Mouse (Mus musculus) stomach, postnatal 0 days (tissue): ENCODE measurements around the gene Sptbn4. TPM values are rescaled to one million over a fixed set of nuclear protein-coding genes. Genes with fewer than 3 reads are reported as not detected.

Experiments used
- ATAC-seq: fragments of 200-750 bp; cut with Nextera tagmentation; 2 replicates; pipeline ENCODE4 v1.8.0; 2017; ENCODE audit not compliant: low FRiP score, low TSS enrichment
- DNase-seq: peaks from one replicate; pipeline ENCODE4 v3.0.0-alpha.2; 2016; ENCODE audit warnings: low spot score
- H3K27ac ChIP-seq: fragments of 300-500 bp; sonication (generic); replicated peaks from 2 replicates; pipeline ENCODE4 v1.5.1; 2014; ENCODE audit warnings: mild to moderate bottlenecking, control low read depth
- H3K27me3 ChIP-seq: fragments of 300-500 bp; sonication (generic); 2 replicates; pipeline ENCODE4 v1.6.1; 2014; ENCODE audit warnings: low read length; ENCODE audit not compliant: control insufficient read depth, insufficient read depth
- H3K36me3 ChIP-seq: fragments of 300-500 bp; sonication (generic); 2 replicates; pipeline ENCODE4 v1.6.1; 2014; ENCODE audit warnings: low read length, mixed read lengths; ENCODE audit not compliant: control insufficient read depth, insufficient read depth
- H3K4me1 ChIP-seq: fragments of 300-500 bp; sonication (generic); replicated peaks from 2 replicates; pipeline ENCODE4 v1.6.1; 2014; ENCODE audit warnings: antibody characterized with exemption; ENCODE audit not compliant: control insufficient read depth, insufficient read depth
- H3K4me2 ChIP-seq: fragments of 300-500 bp; sonication (generic); replicated peaks from 2 replicates; pipeline ENCODE4 v1.6.1; 2014; ENCODE audit warnings: low read depth, mild to moderate bottlenecking, control low read depth, moderate library complexity
- H3K4me3 ChIP-seq: fragments of 300-500 bp; sonication (generic); 2 replicates; pipeline ENCODE4 v1.5.1; 2014; ENCODE audit warnings: low read depth, low read length, control low read depth
- H3K9ac ChIP-seq: fragments of 300-500 bp; sonication (generic); 2 replicates; pipeline ENCODE4 v1.6.1; 2014; ENCODE audit warnings: mild to moderate bottlenecking, low read length, control low read depth, mixed read lengths
- H3K9me3 ChIP-seq: fragments of 300-500 bp; sonication (generic); 2 replicates; pipeline ENCODE4 v1.6.1; 2016; ENCODE audit warnings: low read length; ENCODE audit not compliant: control insufficient read depth
- CTCF ChIP-seq: IDR thresholded peaks from 2 replicates; pipeline ENCODE4 v1.5.1; 2016; ENCODE audit warnings: antibody characterized with exemption, low read depth, mild to moderate bottlenecking, moderate library complexity
- EP300 ChIP-seq: optimal IDR thresholded peaks from 2 replicates; pipeline ENCODE3; 2016; ENCODE audit warnings: antibody characterized with exemption
- WGBS: fragments of 180-500 bp; shearing (Covaris S2); extraction: QIAGEN DNeasy Blood & Tissue Kit; methylation state at CpG from one replicate; pipeline ENCODE4 v1.1.7; 2014; 5-methylcytosine and 5-hydroxymethylcytosine counted together
- polyA plus RNA-seq: library from polyadenylated mRNA; unstranded; fragments of >200 nt; fragmentation: Nextera tagmentation; extraction: Ambion mirVana; gene quantifications from 2 replicates; pipeline ENCODE4 v1.2.1, GENCODE M21; 2015

The Sptbn4 gene
- polyA plus RNA-seq, 1 experiment from 2014 or later, result 0.24 TPM

DNA sequence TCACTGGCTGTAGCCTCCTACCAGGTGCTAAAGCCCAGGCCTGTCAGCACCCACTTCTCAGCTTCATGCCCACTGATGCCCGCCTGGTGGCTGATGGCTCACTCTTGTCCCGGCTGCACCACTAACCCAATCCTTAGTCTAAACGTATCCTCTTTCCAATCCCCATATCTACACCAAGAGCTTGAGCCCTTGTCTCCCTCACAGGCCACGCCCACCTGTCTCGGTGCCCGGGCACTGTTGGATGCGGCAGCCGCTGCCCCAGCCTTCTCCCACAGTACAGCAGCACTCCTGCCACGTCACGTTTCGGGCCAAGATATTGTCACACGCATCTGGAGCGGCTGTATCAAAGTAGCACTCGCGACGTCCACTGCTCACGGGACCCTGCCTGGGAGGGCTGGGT is 137.2 kb downstream of the Sptbn4 start:
- WGBS, result 21% methylated on average over 17 of the region's 17 CpGs
- H3K27ac ChIP-seq, result peak overlapping the region; percentile 53
- no peak for TF ChIP-seq CTCF
- no peak for TF ChIP-seq EP300
- H3K9me3 ChIP-seq, result no peaks in the 10 kb centered on the region
- H3K4me2 ChIP-seq, result 0 out of 2 replicates have a peak overlapping the region, but pooled peaks have one; percentile 23
- H3K36me3 ChIP-seq, result peaks cover 5% of the 10 kb centered on the region
- H3K27me3 ChIP-seq, result no peaks in the 10 kb centered on the region
- peak; percentile 79 for DNase-seq
- 0 out of 2 replicates have a peak overlapping the region, but pooled peaks have one; percentile 6 for H3K4me3 ChIP-seq
- H3K4me1 ChIP-seq, result peaks cover 4% of the 10 kb centered on the region; the same call in 1 of the 2 replicates
- H3K9ac ChIP-seq, result no peak overlapping the region
- peak; percentile 48 for ATAC-seq

DNA sequence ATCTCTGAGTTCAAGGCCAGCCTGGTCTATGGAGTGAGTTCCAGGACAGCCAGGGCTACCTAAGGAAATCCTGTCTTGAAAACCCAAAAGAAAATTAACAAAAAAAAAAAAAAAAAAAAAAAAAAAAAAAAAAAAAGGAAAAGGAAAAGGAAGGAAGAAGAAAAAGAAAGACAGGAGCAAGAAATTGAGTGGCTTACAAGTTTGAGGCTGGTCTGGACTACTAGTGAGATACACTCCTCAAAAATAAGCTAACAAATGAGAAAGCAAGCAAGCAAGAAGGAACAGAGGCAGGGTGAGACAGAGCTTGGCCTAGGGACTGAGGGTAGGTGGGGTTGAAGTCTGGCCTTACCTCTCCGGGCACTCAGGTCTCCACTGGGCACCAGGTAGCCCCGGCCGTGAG is 137.7 kb downstream of the Sptbn4 start:
- DNase-seq (no peak), ATAC-seq (no peak)
- H3K36me3 ChIP-seq, result peaks cover 5% of the 10 kb centered on the region
- H3K4me3 ChIP-seq, result no peak overlapping the region
- no peaks in the 10 kb centered on the region for H3K27me3 ChIP-seq
- H3K9ac ChIP-seq, result no peak overlapping the region
- TF ChIP-seq EP300, result no peak
- TF ChIP-seq CTCF, result no peak
- no peak overlapping the region for H3K4me2 ChIP-seq
- peaks cover 4% of the 10 kb centered on the region; the same call in 1 of the 2 replicates for H3K4me1 ChIP-seq
- H3K9me3 ChIP-seq, result no peaks in the 10 kb centered on the region
- 72% methylated on average over 3 of the region's 3 CpGs for WGBS
- peak overlapping the region; percentile 53; the same call in 1 of the 2 replicates for H3K27ac ChIP-seq

DNA sequence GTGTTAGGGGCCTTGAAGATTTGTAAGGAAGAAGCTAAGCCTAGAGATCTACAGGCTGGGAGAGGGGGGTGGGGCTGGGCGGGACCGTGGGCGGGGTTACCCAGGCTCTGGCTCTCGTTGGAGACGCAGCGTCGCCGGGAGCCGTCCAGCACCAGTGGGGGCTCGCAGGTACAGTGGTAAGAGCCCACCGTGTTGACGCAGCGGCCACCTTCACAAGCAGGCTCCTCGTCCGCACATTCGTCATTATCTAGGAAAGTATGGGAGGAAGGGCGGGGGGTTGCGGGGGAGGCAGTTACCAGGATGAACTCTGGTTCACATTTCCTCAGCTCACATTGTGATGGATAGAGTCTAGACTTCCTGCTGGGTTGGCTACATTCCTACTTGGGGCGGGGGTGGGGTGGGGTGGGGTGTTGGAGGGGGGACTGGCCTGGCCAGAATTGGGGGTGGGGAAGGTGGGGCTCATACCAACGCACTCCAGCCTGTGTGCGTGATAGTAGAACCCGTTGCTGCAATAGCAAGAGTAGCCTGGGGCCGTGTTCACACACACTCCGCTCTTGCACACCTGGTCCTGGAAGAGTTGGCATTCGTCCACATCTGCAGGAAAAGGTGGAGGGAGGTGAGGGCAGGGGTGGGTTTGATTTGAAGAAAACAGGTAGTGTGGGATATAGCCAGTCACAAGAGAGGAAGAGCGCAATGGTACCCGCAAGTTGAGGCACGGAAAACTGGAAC is 138.5 kb downstream of the Sptbn4 start:
- no peak overlapping the region for H3K9ac ChIP-seq
- peak overlapping the region; percentile 49 for H3K4me2 ChIP-seq
- ATAC-seq (peak; percentile 71), DNase-seq (peak; percentile 82)
- H3K27ac ChIP-seq, result peak overlapping the region; percentile 70
- peaks cover 4% of the 10 kb centered on the region; the same call in 1 of the 2 replicates for H3K4me1 ChIP-seq
- WGBS, result 13% methylated on average over 28 of the region's 28 CpGs
- no peaks in the 10 kb centered on the region for H3K27me3 ChIP-seq
- peaks cover 5% of the 10 kb centered on the region for H3K36me3 ChIP-seq
- no peak for TF ChIP-seq EP300
- TF ChIP-seq CTCF, result no peak
- peak overlapping the region; percentile 17 for H3K4me3 ChIP-seq
- no peaks in the 10 kb centered on the region for H3K9me3 ChIP-seq

DNA sequence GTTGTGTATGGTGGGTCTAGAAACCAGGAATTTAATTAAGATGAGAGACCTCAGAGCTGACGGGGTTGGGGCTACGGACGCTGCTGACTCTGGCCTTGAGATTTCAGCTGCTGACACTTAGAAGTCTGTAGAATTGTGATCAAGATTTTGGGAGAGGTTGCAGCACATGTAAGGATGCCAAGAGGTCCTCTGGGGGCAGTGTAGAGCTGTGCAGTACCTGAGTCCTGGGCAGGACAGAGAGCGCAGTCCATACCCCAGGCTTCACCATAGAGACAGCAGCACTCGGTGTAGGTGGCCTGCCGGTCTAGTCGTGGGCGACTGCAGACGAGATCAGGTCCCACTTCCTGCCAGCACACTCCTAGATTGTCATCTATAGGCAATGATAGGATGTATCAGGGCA is 139.9 kb downstream of the Sptbn4 start:
- H3K9me3 ChIP-seq, result no peaks in the 10 kb centered on the region
- DNase-seq (peak; percentile 38), ATAC-seq (no peak)
- H3K4me1 ChIP-seq, result peaks cover 4% of the 10 kb centered on the region; the same call in 1 of the 2 replicates
- no peaks in the 10 kb centered on the region for H3K27me3 ChIP-seq
- H3K27ac ChIP-seq, result no peak overlapping the region
- no peak overlapping the region for H3K9ac ChIP-seq
- H3K4me2 ChIP-seq, result no peak overlapping the region
- H3K36me3 ChIP-seq, result no peaks in the 10 kb centered on the region; the same call in 1 of the 2 replicates
- no peak overlapping the region for H3K4me3 ChIP-seq
- peak; percentile 60 for TF ChIP-seq CTCF
- TF ChIP-seq EP300, result no peak
- WGBS, result 80% methylated on average over 9 of the region's 9 CpGs

Other genes with a start within 250 kb of the Sptbn4 start
- 11.6 and 12.2 TPM in 2 replicates for gene Itpkc, start 219.0 kb downstream of the Sptbn4 start, polyA plus RNA-seq
- 25.0 and 26.6 TPM in 2 replicates for gene Coq8b, start 214.7 kb downstream of the Sptbn4 start, polyA plus RNA-seq
- 12.8 and 14.6 TPM in 2 replicates for gene Numbl, start 189.3 kb downstream of the Sptbn4 start, polyA plus RNA-seq
- gene Ltbp4, start 110.0 kb downstream of the Sptbn4 start, polyA plus RNA-seq, result 81.0 and 94.8 TPM in 2 replicates
- gene Shkbp1, start 91.7 kb downstream of the Sptbn4 start, polyA plus RNA-seq, result 26.3 and 27.3 TPM in 2 replicates
- gene Gm20479, start 90.3 kb downstream of the Sptbn4 start, polyA plus RNA-seq, result 0.28 and 0.57 TPM in 2 replicates
- gene Blvrb, start 292 bp upstream of the Sptbn4 start, polyA plus RNA-seq, result 97.3 and 103 TPM in 2 replicates
- 23.9 and 25.2 TPM in 2 replicates for gene Sertad3, start 26.1 kb upstream of the Sptbn4 start, polyA plus RNA-seq
- 50.0 and 53.0 TPM in 2 replicates for gene Sertad1, start 39.2 kb upstream of the Sptbn4 start, polyA plus RNA-seq
- gene Prx, start 51.6 kb upstream of the Sptbn4 start, polyA plus RNA-seq, result 2.1 and 2.2 TPM in 2 replicates
- gene Hipk4, start 75.6 kb upstream of the Sptbn4 start, polyA plus RNA-seq, result 0.23 and 0.39 TPM in 2 replicates
- 117 and 128 TPM in 2 replicates for gene Pld3, start 105.5 kb upstream of the Sptbn4 start, polyA plus RNA-seq
- 11.4 TPM in 2 replicates for gene 2310022A10Rik, start 105.5 kb upstream of the Sptbn4 start, polyA plus RNA-seq
- gene Akt2, start 143.9 kb upstream of the Sptbn4 start, polyA plus RNA-seq, result 42.6 and 46.5 TPM in 2 replicates
- 1.4 and 1.6 TPM in 2 replicates for gene Ttc9b, start 206.2 kb upstream of the Sptbn4 start, polyA plus RNA-seq
- 4.2 and 4.6 TPM in 2 replicates for gene Map3k10, start 226.9 kb upstream of the Sptbn4 start, polyA plus RNA-seq
- 1.9 and 2.0 TPM in 2 replicates for gene Zfp607b, start 241.7 kb upstream of the Sptbn4 start, polyA plus RNA-seq